Mouse (Mus musculus) fibroblast of lung, adult 2 months (primary cell): ENCODE results near the gene Ms4a4a.

ENCODE experiments used
- DNase-seq: peaks from one replicate; pipeline ENCODE4 v3.0.0-alpha.2; 2011; ENCODE audit warnings: low read depth

Gene Ms4a4a

DNA sequence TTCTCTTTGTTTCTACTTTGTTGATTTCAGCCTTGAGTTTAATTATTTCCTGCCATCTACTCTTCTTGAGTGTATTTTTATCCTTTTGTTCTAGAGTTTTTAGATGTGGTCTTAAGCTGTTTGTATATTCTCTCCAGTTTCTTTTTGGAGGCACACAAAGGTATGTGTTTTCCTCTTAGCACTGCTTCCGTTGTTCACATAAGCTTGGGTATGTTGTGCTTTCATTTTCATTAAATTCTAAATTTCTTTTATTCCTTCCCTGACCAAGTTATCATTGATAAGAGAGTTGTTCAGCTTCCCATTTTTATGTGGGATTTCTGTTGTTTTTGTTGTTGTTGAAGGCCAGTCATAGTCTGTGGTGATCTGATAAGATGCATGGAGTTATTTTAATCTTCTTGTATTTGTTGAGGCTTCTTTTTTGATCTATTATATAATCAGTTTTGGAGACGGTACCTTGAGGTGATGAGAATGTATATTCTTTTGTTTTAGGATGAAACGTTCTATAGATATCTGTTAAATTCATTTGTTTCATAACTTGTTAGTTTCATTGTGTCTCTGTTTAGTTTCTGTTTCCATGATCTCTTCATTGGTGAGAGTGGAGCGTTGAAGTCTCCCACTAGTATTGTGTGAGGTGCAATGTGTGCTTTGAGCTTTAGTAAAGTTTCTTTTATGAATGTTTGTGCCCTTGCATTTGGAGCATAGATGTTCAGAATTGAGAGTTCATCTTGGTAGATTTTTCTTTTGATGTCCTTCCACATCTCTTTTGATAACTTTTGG is 59.9 kb downstream of the Ms4a4a start:
- no peak for DNase-seq
